Mouse (Mus musculus): Measurements from ENCODE around the gene Rad17. TPM values are rescaled to one million over a fixed set of nuclear protein-coding genes. Genes with fewer than 3 reads are reported as not detected.

Rad17 gene
- 30.3 to 33.0 TPM (median 31.0 TPM) in 4 replicates for total RNA-seq (2023)

GRCm38 (mm10) chr13:100650550-100651438, at the start of gene Rad17, which contains the start of gene Ak6:
Gene Rad17, minus strand, starts transcription at chr13:100651051.
Gene Ak6, plus strand, starts transcription at chr13:100650979.

GRCm38 (mm10) chr13:100669291-100670022, 18.6 kb upstream of the Rad17 start, which contains the start of gene Ccdc125:
Gene Ccdc125, plus strand, starts transcription at chr13:100669717.

GRCm38 (mm10) chr13:100651439-100652186, 762 bp upstream of the Rad17 start, which contains the start of gene Taf9:
Gene Taf9, plus strand, starts transcription at chr13:100651579.

GRCm38 (mm10) chr13:100616181-100617087, 34.4 kb downstream of the Rad17 start, which contains the start of gene Marveld2:
Gene Marveld2, minus strand, starts transcription at chr13:100616971.

Other genes starting within 250 kb of the Rad17 start
- 0.17 to 0.19 TPM in 2 of 4 replicates, not detected in the others for gene Naip1, start 198.2 kb downstream of the Rad17 start, total RNA-seq (2023)
- gene Gtf2h2, start 158.5 kb downstream of the Rad17 start, total RNA-seq (2023), result 50.4 to 58.8 TPM (median 52.8 TPM) in 4 replicates
- 0.24 TPM in 1 of 4 replicates, not detected in the others for gene Ocln, start 98.3 kb downstream of the Rad17 start, total RNA-seq (2023)
- 9.2 to 15.0 TPM (median 10.3 TPM) in 4 replicates for gene Marveld2, start 34.1 kb downstream of the Rad17 start, total RNA-seq (2023)
- 77.6 to 114 TPM (median 112 TPM) in 4 replicates for gene Ak6, start 72 bp downstream of the Rad17 start, total RNA-seq (2023)
- gene Taf9, start 528 bp upstream of the Rad17 start, total RNA-seq (2023), result 17.9 to 39.0 TPM (median 26.3 TPM) in 4 replicates
- 13.0 to 15.8 TPM (median 13.8 TPM) in 4 replicates for gene Ccdc125, start 18.7 kb upstream of the Rad17 start, total RNA-seq (2023)
- gene Cdk7, start 79.9 kb upstream of the Rad17 start, total RNA-seq (2023), result 27.7 to 32.3 TPM (median 31.1 TPM) in 4 replicates
- 20.9 to 31.8 TPM (median 27.9 TPM) in 4 replicates for gene Mrps36, start 93.6 kb upstream of the Rad17 start, total RNA-seq (2023)
- 0.63 to 2.7 TPM (median 1.5 TPM) in 4 replicates for gene Cenph, start 124.8 kb upstream of the Rad17 start, total RNA-seq (2023)
- 1.1 to 6.2 TPM (median 4.3 TPM) in 4 replicates for gene Ccnb1, start 135.5 kb upstream of the Rad17 start, total RNA-seq (2023)
- gene Slc30a5, start 182.4 kb upstream of the Rad17 start, total RNA-seq (2023), result 99.1 to 102 TPM (median 100 TPM) in 4 replicates